Mouse (Mus musculus) layer of hippocampus, adult 2 months (tissue): ENCODE measurements around the gene Phactr1. TPM values are rescaled to one million over a fixed set of nuclear protein-coding genes. Genes with fewer than 3 reads are reported as not detected.

Experiments
- DNase-seq, 2 experiments: peaks; one replicate each; pipeline ENCODE4 v3.0.0; 2022; ENCODE audit warnings: low spot score in 2 of 2
- H3K27ac ChIP-seq: fragments of 200-600 bp; 2 replicates; pipeline ENCODE4 v1.8.1; 2022
- H3K4me3 ChIP-seq: fragments of 200-600 bp; 2 replicates; pipeline ENCODE4 v1.8.1; 2022; ENCODE audit warnings: mild to moderate bottlenecking
- CTCF ChIP-seq: fragments of 200-600 bp; conservative IDR thresholded peaks from 2 replicates; pipeline ENCODE4 v1.8.1; 2022; ENCODE audit warnings: antibody characterized with exemption, mild to moderate bottlenecking, moderate library complexity
- total RNA-seq, 2 experiments: library from RNA; stranded (reverse); gene quantifications; 2 replicates each; pipeline ENCODE4 v1.2.3; 2021

Phactr1 gene
- total RNA-seq, 2 experiments from 2014 or later: 307 to 310 TPM

DNA sequence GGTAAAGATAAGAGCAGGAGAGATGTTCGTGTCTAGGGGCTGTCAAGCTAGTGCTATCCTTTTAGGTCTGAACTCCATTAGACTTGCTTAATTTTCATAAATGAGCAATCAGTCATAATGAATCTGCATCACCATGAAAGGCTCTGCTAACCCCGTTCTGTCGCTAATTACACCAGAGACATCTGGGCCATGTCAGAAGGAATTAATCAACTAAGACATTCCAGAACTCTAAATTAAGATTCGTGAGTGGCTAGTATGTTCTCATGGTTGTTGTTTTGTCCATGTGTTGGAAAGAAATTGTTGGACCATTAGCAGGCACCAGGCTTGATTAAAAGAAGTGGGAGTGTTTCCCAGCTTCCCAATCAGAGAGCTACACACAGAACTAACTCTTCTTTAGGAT is 382.9 kb downstream of the Phactr1 start:
- no peak for DNase-seq
- no peak overlapping the region for H3K4me3 ChIP-seq
- peak overlapping the region; percentile 56 for H3K27ac ChIP-seq
- TF ChIP-seq CTCF: no peak

GRCm38 (mm10) chr13:43068716-43069265 is 388.4 kb downstream of the Phactr1 start:
- no peak for DNase-seq
- Histone ChIP-seq H3K4me3 (no peak overlapping the region), H3K27ac (no peak overlapping the region)
- TF ChIP-seq CTCF: no peak

DNA sequence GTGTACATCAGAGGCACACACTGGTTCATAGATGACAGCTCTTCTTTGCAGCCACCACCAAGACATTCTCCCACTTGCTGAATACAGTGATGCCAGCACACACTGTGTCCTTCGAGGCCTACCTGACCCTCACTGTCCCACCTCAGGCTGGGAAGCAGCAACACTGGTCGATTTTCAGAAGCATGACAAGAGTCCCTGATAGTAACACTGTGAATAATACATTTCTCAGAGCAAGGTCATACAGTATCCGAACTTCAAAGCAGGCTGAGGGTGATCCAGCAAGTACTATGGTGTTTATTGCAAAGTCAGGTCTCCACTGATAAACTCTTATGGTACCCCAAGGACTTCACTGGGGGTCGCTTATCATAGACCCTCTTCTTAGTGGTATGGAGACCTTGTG is 390.1 kb downstream of the Phactr1 start:
- no peak for DNase-seq
- no peak for TF ChIP-seq CTCF
- Histone ChIP-seq H3K27ac (peak overlapping the region; percentile 36; the same call in 1 of the 2 replicates), H3K4me3 (no peak overlapping the region)

GRCm38 (mm10) chr13:43070971-43071370 is 390.5 kb downstream of the Phactr1 start:
- no peak for TF ChIP-seq CTCF
- no peak for DNase-seq
- Histone ChIP-seq H3K4me3 (no peak overlapping the region), H3K27ac (peak overlapping the region; percentile 36; the same call in 1 of the 2 replicates)

DNA sequence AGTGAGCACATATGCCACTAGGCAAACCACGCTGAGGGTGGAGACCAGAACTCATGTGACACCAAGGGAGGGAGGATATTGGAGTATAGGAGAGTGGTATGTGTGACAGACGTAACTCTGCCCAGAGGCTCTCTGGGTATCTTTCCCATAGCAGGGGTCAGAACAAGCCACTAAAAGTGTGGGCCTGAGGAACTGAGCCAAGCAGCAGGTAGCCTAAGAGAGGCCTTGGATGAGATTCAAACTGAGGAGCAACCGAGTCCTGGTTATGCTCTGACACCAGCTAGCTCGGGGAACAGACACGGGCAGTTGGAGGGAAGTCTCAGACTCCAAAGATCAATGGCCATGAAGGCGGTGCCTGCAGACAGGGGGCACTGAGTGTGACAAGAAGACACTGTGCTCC is 395.0 kb downstream of the Phactr1 start:
- TF ChIP-seq CTCF: no peak
- no peak overlapping the region for H3K4me3 ChIP-seq
- no peak overlapping the region for H3K27ac ChIP-seq
- DNase-seq: no peak

- Histone ChIP-seq H3K27ac (peak overlapping the region; percentile 46; the same call in 1 of the 2 replicates), H3K4me3 (no peak overlapping the region)
- DNase-seq: peak in 1 of 2 experiments; percentile 16
- 0 out of 2 replicates have a peak, but pooled peaks have one; percentile 2 for TF ChIP-seq CTCF
Observed at GRCm38 (mm10) chr13:43077485-43077884, 397.1 kb downstream of the Phactr1 start.

- TF ChIP-seq CTCF: no peak
- DNase-seq: no peak
- no peak overlapping the region for H3K27ac ChIP-seq
- H3K4me3 ChIP-seq: no peak overlapping the region
Observed at GRCm38 (mm10) chr13:43085226-43085625, 404.8 kb downstream of the Phactr1 start.

- no peak overlapping the region for H3K4me3 ChIP-seq
- peak; percentile 55 to 65 for DNase-seq
- no peak overlapping the region for H3K27ac ChIP-seq
- peak; percentile 91 for TF ChIP-seq CTCF
Observed at GRCm38 (mm10) chr13:43094365-43094764, 413.9 kb downstream of the Phactr1 start.

GRCm38 (mm10) chr13:43102943-43103342 is 422.5 kb downstream of the Phactr1 start:
- no peak for TF ChIP-seq CTCF
- Histone ChIP-seq H3K4me3 (no peak overlapping the region), H3K27ac (no peak overlapping the region)
- no peak for DNase-seq

DNA sequence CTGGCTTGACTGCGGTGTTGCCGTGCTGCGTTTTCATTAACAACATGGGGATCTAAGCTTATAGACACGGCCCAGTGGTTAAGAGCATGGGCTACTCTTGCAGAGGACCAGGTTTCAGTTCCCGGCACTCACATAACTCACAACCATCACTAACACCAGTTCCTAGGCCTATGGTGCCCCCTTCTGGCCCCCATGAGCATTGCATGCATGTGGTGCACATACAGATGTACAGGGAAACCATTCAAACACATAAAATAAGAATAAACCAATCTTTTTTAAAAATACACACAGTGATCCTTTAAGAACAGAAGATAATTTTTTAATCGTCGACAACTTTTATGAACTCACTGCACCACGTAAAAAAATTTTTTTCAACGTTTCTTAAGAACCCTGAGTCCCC is 424.1 kb downstream of the Phactr1 start:
- no peak overlapping the region for H3K4me3 ChIP-seq
- DNase-seq: no peak
- TF ChIP-seq CTCF: peak; percentile 59
- H3K27ac ChIP-seq: no peak overlapping the region

GRCm38 (mm10) chr13:43112280-43112679 is 431.9 kb downstream of the Phactr1 start:
- TF ChIP-seq CTCF: no peak
- H3K27ac ChIP-seq: peak overlapping the region; percentile 43
- DNase-seq: peak; percentile 70 to 79
- H3K4me3 ChIP-seq: no peak overlapping the region

- no peak for DNase-seq
- no peak overlapping the region for H3K4me3 ChIP-seq
- no peak for TF ChIP-seq CTCF
- peak overlapping the region; percentile 43; the same call in 1 of the 2 replicates for H3K27ac ChIP-seq
Observed at GRCm38 (mm10) chr13:43112707-43113106, 432.3 kb downstream of the Phactr1 start.

DNA sequence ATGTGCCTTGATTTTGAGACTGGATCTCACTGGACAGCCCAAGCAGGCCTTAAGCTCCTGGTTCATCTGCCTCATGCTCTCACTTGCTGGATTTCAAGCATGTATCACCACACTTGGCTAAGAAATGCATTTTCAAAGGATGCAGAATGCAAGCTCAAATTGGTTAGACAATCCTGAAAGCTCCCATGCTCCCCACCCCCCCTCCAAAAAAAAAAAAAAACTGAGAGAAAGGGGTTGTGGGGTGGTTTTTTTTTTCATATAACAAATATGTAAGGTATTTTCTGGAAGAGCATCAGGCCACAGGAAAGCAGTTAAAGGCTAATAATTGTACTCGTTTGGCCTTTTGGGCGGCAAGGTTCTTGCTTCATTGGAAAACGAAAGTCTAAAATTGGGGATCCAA is 432.7 kb downstream of the Phactr1 start:
- TF ChIP-seq CTCF: no peak
- DNase-seq: no peak
- H3K4me3 ChIP-seq: no peak overlapping the region
- 0 out of 2 replicates have a peak overlapping the region, but pooled peaks have one; percentile 43 for H3K27ac ChIP-seq

GRCm38 (mm10) chr13:43122306-43123070 is 442.1 kb downstream of the Phactr1 start:
- DNase-seq: no peak
- H3K4me3 ChIP-seq: no peak overlapping the region; the same call in 1 of the 2 replicates
- TF ChIP-seq CTCF: no peak
- H3K27ac ChIP-seq: no peak overlapping the region
